Mouse (Mus musculus): ENCODE measurements around the gene Eps8l3. TPM values are rescaled to one million over a fixed set of nuclear protein-coding genes. Genes with fewer than 3 reads are reported as not detected.
"Not testable (repeated sequence)": the region's sequence is repeated elsewhere in the genome, so short reads cannot be mapped to it uniquely, and the experiment has no call there.

The Eps8l3 gene
- polyA plus RNA-seq, 1 experiment from 2014 or later, result not detected

DNA sequence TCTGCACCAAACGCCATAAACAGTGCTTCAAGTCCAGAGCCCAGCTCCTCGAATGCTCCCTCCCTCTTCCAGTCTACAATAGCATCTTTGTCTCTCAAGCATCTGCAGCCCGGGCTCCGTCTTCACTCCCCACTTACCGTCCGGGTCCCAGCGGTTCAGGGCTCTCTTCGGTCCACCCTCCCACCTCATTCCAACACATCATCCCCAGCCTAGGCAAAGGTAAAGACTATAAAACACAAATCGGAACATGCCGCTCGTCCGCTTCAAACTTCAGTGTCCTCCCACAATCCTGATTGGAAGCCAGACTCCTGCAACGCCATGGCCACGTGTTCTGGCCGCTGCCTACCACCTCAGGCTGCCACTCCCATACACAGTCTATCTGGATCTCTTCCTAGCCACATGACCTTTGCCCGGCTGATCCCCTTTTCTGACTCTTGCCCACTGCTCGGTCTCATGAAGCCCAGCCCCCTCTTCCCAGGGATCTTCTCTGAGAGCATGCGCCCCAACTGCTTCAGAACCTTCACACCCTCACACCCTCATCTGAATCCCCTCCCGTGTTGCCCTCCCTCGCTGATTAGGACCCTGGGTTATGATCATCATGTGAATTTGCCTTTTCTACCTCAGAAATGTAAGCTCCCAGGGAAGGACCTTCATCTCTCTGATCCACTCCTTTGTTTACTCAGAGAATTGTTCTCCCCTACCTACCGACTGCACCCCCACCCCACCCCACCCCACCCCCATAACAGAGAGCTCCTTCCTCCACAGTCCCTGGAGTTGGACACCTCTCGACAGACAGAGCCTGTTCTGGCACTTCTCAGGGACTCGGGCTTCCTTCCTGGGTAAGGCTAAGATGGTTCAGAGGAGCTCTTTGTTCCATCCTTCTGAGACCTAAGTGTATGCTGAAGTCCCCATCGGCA lies 3.4 kb upstream of the Eps8l3 start:
- no peak overlapping the region for H3K9ac ChIP-seq
- no peak overlapping the region for H3K4me2 ChIP-seq
- no peak overlapping the region for H3K27ac ChIP-seq
- peaks cover 11% of the 10 kb centered on the region for H3K4me1 ChIP-seq
- H3K4me3 ChIP-seq (replicated peaks), result no peak overlapping the region
- 71% methylated on average over 24 of the region's 24 CpGs for WGBS
- no peaks in the 10 kb centered on the region for H3K27me3 ChIP-seq
- H3K9me3 ChIP-seq, result no peaks in the 10 kb centered on the region
- H3K36me3 ChIP-seq (replicated peaks), result no peaks in the 10 kb centered on the region
- no peak for ATAC-seq (ENCODE audit: low FRiP score)

- 83% methylated on average over 6 of the region's 6 CpGs for WGBS
- no peak for ATAC-seq (ENCODE audit: low FRiP score)
Observed at GRCm38 (mm10) chr3:107875231-107875630, 1.8 kb upstream of the Eps8l3 start.

GRCm38 (mm10) chr3:107877747-107878736 lies 1.0 kb downstream of the Eps8l3 start:
- Histone ChIP-seq H3K27ac (no peak overlapping the region), H3K4me2 (no peak overlapping the region), H3K4me1 (no peaks in the 10 kb centered on the region), H3K9me3 (no peaks in the 10 kb centered on the region), H3K27me3 (no peaks in the 10 kb centered on the region), H3K36me3 (replicated peaks) (no peaks in the 10 kb centered on the region), H3K4me3 (replicated peaks) (no peak overlapping the region), H3K9ac (no peak overlapping the region)
- ATAC-seq (ENCODE audit: low FRiP score), result no peak
- WGBS, result 86% methylated on average over 12 of the region's 12 CpGs

More at GRCm38 (mm10) chr3:107875231-107875630, 1.8 kb upstream of the Eps8l3 start:
- Histone ChIP-seq H3K4me3 (replicated peaks) (no peak overlapping the region), H3K27me3 (no peaks in the 10 kb centered on the region), H3K4me2 (no peak overlapping the region), H3K36me3 (replicated peaks) (no peaks in the 10 kb centered on the region), H3K4me1 (no peaks in the 10 kb centered on the region), H3K9me3 (no peaks in the 10 kb centered on the region), H3K9ac (no peak overlapping the region), H3K27ac (no peak overlapping the region)

DNA sequence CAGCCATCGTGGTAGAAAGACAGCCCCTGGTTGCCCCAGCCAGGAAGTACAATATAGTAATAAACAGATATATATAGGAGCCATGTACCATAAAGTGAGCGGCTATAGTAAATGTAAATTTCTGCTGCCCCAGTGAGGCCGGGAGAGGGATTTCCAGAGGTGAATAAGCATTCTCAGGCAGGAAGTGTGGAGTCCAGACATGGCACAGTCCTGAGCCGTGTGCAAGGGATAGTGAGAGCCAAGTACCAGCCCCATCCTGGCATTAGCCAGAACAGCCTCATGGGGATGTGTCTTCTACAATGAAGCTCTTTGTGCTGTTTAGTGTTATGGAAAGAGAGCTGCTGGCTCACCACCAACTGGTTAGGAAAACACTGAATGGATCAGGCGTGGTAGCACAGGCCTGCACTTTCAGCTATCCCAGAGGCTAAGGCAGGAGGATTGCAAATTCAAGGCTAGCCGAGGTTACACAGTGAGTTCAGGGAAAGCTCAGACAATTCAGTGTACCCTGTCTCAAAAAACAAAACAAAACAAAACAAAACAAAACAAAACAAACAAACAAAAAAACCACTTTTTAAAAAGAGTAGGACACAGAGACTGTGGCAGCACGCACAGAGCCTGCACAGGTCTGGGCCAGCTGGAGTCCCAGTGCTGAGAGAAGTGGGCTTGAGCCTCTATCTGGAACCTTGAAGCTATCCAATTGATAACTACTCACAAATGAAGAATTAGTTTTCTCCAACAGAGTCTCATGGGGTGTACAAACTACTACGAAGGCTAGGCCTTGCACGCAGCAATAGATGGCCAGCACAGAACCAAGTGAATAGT lies 10.9 kb downstream of the Eps8l3 start:
- Histone ChIP-seq H3K9me3 (no peaks in the 10 kb centered on the region), H3K36me3 (replicated peaks) (no peaks in the 10 kb centered on the region), H3K9ac (no peak overlapping the region; the same call in 1 of the 2 replicates), H3K27ac (no peak overlapping the region), H3K27me3 (0 out of 2 replicates have a peak, but pooled peaks cover 4% of the 10 kb centered on the region), H3K4me1 (no peaks in the 10 kb centered on the region), H3K4me3 (replicated peaks) (no peak overlapping the region), H3K4me2 (no peak overlapping the region)
- 90% methylated on average over 9 of the region's 9 CpGs for WGBS
- no peak for ATAC-seq (ENCODE audit: low FRiP score)

DNA sequence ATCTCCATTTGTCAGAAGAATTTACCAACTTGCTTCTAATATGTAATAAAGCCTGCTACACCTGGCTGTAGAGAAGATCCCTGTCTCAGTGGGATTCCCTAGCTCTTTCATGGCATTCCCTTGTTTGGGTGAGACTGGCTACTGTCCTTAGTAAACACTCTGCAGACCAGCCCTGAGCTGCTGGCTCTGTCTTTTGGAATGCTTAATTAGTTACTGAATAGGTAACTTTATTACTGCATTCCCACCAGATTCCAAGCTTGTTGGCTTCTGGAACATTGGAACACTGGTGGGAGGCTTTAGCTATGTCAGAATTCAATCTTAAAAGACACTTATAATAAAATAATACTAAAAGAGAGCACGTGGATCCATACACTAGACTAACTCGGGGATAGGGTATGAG lies 12.2 kb downstream of the Eps8l3 start:
- not testable (repeated sequence) for H3K36me3 ChIP-seq (replicated peaks); ATAC-seq (ENCODE audit: low FRiP score); H3K9me3 ChIP-seq; H3K4me2 ChIP-seq; H3K27ac ChIP-seq; H3K9ac ChIP-seq; H3K4me3 ChIP-seq (replicated peaks); H3K4me1 ChIP-seq; H3K27me3 ChIP-seq
- 75% methylated on average over 2 of the region's 2 CpGs for WGBS

GRCm38 (mm10) chr3:107895194-107895719 lies 18.2 kb downstream of the Eps8l3 start:
- peak overlapping the region; percentile 75 for H3K4me2 ChIP-seq
- peak overlapping the region; percentile 77 for H3K9ac ChIP-seq
- ATAC-seq (ENCODE audit: low FRiP score), result peak; percentile 36
- no peak overlapping the region for H3K27ac ChIP-seq
- WGBS, result 13% methylated on average over 6 of the region's 6 CpGs
- peaks cover 12% of the 10 kb centered on the region for H3K4me1 ChIP-seq
- peak overlapping the region; percentile 62 for H3K4me3 ChIP-seq (replicated peaks)
- peaks cover 10% of the 10 kb centered on the region for H3K36me3 ChIP-seq (replicated peaks)
- H3K27me3 ChIP-seq, result no peaks in the 10 kb centered on the region
- H3K9me3 ChIP-seq, result no peaks in the 10 kb centered on the region

GRCm38 (mm10) chr3:107895720-107896569 lies 18.9 kb downstream of the Eps8l3 start, which contains the start of gene Gstm5:
Gstm5 (plus strand) TSS chr3:107895821.
- Histone ChIP-seq H3K4me1 (peaks cover 12% of the 10 kb centered on the region), H3K36me3 (replicated peaks) (peaks cover 10% of the 10 kb centered on the region), H3K4me2 (peak within 1 kb of the TSS; percentile 75), H3K9me3 (no peaks in the 10 kb centered on the region), H3K9ac (peak within 1 kb of the TSS; percentile 77), H3K27me3 (no peaks in the 10 kb centered on the region), H3K27ac (peak within 1 kb of the TSS; percentile 43), H3K4me3 (replicated peaks) (peak within 1 kb of the TSS; percentile 62)
- ATAC-seq (ENCODE audit: low FRiP score), result peak; percentile 96
- 4% methylated on average over 40 of the region's 40 CpGs for WGBS

DNA sequence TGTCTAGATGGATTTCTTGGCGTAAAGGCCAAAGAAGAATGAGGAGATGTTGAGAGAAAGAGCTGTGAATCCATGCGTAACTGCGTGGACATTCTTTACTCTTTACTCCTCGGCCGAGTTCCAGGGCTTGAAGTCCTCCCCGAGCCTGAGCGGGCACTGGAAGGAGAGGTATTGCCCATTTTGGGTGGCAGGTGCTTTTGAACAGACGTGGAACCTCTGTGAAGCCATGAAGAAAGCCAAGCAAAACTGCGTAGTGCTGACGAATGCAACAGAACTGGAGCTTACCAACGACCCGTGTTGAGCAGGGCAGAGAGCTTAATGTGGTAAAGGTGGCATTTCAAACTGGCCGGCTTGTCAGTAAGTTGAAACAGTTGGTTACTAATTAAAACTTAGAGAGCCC lies 21.7 kb downstream of the Eps8l3 start:
- no peaks in the 10 kb centered on the region for H3K9me3 ChIP-seq
- H3K27ac ChIP-seq, result no peak overlapping the region
- H3K4me3 ChIP-seq (replicated peaks), result no peak overlapping the region
- peaks cover 10% of the 10 kb centered on the region for H3K36me3 ChIP-seq (replicated peaks)
- ATAC-seq (ENCODE audit: low FRiP score), result no peak
- H3K4me1 ChIP-seq, result peaks cover 14% of the 10 kb centered on the region
- H3K9ac ChIP-seq, result no peak overlapping the region
- no peaks in the 10 kb centered on the region for H3K27me3 ChIP-seq
- no peak overlapping the region for H3K4me2 ChIP-seq
- 95% methylated on average over 13 of the region's 13 CpGs for WGBS

DNA sequence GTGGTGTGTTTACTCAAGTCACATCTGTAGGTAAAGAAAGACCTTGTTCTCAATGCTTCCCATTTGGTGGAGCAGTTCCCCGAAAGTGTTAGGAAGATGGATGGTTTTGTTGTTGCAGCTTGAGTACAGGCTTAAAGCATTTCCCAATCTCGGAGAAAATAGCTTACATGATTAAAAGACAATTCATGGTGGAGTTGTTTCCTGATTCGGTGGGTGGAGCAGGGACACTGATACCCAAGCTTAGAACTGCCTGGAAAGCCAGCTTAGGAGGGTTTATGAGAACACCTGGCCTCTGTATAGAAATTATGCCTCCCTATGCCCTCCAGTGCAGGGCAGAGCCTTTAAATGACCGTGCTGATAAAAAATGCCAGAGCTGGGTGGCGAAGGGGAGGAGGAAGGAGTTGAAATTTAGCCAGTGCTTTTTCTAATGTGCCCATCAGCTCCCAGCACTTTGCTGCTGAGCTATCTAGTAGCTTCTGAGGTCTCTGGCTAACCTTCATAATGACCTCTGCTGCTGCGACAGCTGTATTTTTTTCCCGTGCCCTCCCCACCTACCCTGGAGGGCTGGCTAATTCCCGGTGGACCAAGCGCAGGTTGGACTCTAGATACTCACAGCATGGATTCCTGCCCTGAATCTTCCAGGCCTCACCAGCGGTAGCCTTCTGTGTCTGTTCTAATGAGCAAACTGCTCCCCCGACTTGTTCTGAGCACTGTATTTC lies 24.1 kb downstream of the Eps8l3 start:
- Histone ChIP-seq H3K27ac (peak overlapping the region; percentile 36; the same call in 1 of the 2 replicates), H3K36me3 (replicated peaks) (peaks cover 10% of the 10 kb centered on the region), H3K4me2 (no peak overlapping the region), H3K4me1 (peaks cover 8% of the 10 kb centered on the region), H3K9ac (no peak overlapping the region), H3K27me3 (no peaks in the 10 kb centered on the region), H3K9me3 (no peaks in the 10 kb centered on the region), H3K4me3 (replicated peaks) (no peak overlapping the region)
- WGBS, result 76% methylated on average over 11 of the region's 11 CpGs
- no peak for ATAC-seq (ENCODE audit: low FRiP score)

GRCm38 (mm10) chr3:107905942-107906341 lies 28.9 kb downstream of the Eps8l3 start:
- Histone ChIP-seq H3K4me1 (peaks cover 2% of the 10 kb centered on the region; the same call in 1 of the 2 replicates), H3K27ac (no peak overlapping the region), H3K36me3 (replicated peaks) (no peaks in the 10 kb centered on the region), H3K9ac (no peak overlapping the region), H3K27me3 (no peaks in the 10 kb centered on the region), H3K4me2 (no peak overlapping the region), H3K9me3 (no peaks in the 10 kb centered on the region), H3K4me3 (replicated peaks) (no peak overlapping the region)
- ATAC-seq (ENCODE audit: low FRiP score), result no peak
- WGBS, result 68% methylated on average over 6 of the region's 6 CpGs

Measured in forebrain, embryonic 12.5 days (tissue).